Mouse (Mus musculus): ENCODE results near the gene Slc29a3. TPM values are rescaled to one million over a fixed set of nuclear protein-coding genes. Genes with fewer than 3 reads are reported as not detected.

Gene Slc29a3
- 24.8 and 42.0 TPM in 2 replicates for total RNA-seq (2021)
- long read RNA-seq, full-length matches to known transcripts: 4 of 7 reads
- long read RNA-seq, partial matches to known transcripts: 0 of 7 reads
- long read RNA-seq, other reads (novel, unspliced or antisense): 3 of 7 reads

DNA sequence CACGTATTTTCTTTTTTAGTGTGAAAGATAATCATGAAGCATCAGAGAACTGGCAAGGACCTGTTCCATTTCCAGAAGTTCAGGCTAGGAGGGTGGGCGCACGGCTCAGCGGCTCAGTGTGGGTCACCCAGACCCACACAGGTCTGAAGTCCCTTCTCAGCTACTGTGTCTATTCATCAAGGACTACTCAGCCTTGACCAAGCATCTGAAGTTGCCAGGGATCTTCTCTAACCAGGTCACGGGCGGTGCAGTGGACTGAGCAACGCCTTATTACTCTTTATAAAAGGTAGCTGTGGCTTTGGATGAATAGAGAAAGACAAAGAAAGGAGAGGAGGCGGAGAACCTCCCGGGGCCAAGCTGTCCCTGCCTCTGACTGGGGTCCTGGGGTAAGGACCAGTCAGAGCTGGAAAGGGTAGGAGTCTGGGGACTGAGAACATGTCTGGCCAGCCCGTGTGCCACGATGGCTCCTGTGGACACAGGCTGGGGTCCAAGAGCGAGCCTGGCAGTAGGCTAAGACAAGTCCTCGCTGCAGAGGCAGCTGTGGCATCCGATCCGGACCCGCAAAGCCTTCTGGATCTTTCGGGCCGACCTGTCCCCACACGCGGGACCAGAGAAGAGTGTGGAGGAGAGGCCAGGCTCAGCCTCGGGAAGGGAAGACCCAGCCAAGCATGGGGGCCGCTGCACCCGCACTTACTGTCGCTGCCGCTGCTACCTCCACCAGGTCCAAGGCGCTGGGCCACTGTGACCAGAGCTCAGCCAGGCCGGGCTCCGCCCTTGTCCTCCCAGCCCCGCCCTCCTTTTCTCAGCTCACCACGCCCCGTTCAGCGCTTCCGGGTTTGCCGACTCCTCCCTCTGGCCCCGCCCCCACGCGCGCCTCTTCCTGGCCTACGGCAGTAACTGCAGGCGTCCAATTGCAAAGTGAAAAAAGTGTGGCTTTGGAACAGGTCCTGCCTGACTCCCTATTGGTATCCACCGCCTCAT is at the start of gene Slc29a3:
Gene Slc29a3 (minus strand): TSS at position 755 of the 981 bp plus-strand sequence.
- DNase-seq: peak; percentile 99

DNA sequence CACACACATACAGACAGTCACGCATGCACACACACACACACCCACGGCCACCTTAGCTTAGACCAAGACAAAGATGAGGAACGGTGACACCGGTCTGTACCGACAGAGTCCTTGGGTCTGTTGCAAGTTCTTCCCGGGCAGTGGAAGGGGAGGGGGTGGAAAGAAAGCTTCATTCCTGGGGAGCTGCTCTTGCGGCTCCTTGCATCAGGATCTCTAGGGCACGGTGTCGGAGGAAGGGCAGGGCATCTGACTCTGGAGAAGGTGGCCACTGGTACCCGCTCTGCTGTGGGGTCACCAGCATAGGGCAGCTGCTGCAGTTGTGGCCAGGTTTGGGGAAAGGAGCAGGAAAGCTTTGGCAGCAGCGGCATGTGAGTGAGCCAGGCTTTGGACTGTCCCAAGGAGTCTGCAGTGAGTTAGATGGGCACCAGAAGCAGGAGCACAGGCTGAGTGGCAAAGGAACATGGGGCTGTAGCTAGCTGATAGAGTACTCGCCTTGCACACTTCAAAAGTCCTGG is 49.4 kb upstream of the Slc29a3 start:
- no peak for DNase-seq

DNA sequence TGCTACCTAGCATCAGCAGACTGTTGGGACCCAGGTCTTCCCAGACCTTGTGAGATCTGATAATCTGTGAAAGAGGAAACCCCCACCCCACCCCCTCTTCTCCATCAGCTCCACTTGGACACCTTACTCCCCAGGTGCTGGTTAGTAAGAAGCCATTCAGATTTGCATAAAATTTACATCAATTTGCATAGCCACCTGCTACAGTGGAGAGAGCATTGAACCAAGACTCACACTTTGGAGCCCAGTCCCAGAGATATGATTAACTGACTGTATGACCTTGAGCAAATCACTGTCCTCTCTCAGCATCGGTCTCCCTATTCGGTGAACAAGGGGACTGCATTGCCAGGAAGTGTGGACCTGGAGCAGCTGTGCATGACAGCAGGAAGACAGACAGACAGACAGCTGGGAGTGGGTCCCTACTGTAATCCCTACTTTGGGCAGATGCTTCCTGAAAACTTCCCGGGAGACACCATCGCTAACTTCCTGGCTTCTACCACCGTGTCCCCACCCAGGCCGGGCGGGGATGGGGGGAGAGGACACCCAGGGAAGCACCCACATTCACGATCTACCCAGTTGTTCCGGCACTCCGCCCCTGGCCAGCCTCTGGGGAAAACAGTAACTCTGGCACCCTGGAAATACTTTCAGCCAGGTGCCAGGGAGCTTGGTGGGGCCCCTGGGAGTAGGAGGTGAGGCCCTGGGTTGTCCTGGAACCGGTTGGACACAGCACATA is 48.7 kb upstream of the Slc29a3 start:
- no peak for DNase-seq

DNA sequence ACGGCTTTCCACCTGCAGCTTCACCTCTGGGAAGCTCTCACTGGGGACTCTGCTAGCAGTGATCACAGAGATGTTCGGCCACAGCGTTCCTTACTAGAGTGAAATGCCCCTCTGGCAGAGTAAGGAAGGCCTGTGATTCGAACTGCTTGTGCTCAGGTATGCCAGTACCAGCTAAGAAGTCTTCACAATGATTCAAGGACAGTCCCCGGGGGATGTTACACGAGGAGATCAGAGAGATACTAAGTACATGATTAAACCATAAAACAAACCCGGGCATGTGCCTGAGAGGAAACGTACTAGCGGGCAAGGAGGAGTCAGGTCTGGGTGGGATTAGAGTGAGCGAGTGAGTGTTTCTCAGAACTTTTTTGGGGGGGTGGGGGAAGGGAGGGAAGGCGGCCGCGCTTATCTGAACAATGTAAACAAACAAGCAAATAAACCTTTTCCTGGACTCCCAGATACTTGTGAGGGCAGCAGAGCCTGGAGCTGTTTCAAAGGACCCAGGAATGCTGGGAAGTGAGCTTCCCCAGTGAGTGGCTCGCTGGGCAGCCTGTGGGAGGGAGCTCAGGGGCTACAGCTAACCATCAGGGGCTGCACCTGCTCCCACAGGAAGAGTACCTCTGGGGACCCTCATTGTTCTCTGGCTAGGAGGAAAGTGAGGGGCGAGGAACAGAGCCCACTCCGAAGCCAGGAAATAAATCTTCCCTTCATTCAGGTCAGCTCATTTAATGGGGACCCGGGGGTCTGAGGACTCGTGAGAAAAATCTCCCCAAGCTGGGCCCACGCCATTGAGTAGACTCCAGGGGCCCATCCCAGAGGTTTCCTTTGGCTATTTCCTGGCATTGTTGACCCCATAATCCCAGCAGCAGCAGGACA is 47.9 kb upstream of the Slc29a3 start:
- no peak for DNase-seq

DNA sequence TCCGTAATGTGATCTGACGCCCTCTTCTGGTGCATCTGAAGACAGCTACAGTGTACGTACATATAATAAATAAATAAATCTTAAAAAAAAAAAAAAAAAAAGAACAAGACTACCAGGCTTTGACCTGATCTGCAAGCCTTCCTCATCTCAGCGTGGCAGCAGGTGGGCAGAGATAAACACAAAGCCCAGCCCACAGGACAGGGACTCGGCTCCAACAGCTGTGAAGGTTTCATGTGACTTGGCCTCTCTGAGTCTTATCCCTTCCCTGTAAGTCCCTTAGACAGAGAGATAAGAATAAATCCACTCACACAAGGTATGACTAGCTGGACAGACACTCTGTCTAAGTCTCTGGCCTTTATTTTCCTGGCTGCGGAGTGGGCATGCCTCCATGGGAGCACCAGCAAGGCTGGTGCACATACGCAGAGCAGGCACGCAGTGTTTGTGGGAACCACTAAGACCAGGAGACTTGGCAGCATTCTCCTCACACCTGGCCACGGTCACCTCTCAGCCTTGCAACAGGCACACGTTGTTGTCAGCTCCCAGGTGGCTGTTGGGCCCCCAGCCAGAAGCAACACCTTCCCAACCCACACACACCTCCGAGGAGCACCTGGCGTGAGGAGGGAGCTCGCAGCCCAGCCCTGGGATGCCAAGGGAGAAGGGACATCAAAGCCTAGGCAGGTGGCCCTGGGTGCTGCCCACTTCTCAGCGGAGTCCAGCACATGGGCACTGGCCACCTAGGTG is 45.3 kb upstream of the Slc29a3 start:
- no peak for DNase-seq

DNA sequence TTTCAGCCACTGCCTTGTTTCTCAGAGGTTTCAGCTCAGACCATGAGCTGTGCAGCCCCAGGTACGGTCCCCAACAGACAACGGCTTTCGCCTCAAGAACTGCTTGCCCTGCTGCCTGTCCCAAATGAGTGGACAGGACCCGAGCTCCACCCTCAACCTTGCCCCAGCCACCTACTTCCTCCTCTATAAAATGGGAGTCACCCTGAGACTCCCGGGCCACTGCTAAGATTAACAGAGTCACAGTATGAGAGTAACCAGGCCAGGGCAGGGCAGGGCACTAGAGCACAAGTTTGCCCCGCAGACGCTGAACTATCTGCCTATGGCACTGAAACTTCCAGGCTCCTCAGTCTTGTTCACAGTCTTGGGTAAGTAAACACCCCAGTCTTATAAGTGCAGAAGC is 43.9 kb upstream of the Slc29a3 start:
- no peak for DNase-seq

DNA sequence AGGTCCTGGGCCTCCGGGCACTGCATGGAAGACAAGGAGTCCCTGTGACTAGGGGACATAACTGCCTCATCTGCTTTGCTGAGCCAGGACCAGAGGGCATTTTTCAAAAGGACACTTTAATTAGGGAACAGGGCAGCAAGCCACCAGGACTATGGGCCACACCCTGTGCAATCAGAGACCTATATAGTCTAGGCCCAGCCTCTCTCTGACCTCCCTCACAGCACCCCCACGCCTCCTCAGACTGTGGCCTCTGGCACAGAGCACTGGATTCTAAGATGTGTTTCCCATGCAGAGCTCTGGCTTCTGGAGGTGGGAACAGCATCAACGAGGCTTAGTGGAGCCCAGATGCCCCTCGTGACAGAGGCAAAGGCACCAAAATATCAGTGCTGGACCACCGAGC is 43.4 kb upstream of the Slc29a3 start:
- no peak for DNase-seq

DNA sequence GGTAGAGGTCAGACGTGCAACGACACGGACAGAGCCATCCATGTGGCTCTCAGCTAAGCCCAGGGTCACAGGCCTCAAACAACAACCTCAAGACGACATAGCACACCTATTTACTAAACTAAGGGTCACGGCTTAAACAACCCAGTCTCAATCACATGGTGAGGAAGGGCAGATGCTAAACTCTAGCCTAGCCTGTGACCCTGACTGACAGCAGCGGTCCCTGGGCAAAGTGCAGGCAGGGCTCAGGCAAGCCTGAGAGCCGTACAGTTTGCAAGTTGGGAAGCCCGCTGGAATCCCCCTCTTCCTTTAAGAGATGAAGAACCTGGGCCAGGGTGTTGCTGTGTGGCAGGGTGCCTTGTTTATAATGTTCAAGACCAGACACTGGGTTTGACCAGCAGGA is 42.2 kb upstream of the Slc29a3 start:
- DNase-seq: no peak

DNA sequence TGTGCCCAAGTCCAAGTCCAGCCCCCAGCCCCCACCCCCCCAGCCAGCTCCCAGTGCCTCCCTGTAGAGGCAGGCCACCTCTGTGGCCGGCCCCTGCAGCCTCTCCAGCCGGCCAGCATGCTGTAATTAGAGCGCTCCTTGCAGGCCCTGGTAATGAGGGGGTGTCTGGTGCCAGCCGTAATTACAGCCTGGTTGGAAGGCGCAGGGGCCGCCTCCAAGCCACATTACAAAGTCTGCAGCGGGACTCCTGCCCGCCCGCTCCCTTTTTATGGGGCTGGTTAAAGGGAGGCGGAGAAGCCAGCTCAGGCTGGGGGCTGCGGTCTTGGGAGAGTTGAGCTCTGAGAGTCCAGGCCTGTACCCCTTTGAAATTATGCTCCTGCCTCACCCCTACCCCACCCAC is 41.8 kb upstream of the Slc29a3 start:
- no peak for DNase-seq

DNA sequence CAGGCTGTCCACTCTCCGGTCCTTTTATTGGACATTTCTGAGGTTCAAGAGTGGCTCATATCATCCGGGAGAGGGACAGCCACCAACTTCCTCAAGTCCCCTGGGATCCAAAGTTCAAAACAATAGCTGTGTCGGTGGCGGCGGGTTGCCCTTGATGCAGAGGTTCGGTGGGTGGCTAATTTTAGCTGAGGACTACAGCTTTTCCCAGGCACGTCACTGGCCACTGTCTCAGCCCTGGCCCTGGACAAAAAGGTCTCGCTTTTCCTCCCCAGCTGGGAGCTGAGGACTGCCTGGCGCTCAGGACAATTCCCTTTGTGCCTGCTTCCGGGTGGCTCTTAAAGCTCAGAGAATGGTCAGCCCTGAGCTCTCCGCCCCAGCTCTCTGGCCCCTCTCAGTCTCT is 40.2 kb upstream of the Slc29a3 start:
- peak; percentile 18 for DNase-seq

DNA sequence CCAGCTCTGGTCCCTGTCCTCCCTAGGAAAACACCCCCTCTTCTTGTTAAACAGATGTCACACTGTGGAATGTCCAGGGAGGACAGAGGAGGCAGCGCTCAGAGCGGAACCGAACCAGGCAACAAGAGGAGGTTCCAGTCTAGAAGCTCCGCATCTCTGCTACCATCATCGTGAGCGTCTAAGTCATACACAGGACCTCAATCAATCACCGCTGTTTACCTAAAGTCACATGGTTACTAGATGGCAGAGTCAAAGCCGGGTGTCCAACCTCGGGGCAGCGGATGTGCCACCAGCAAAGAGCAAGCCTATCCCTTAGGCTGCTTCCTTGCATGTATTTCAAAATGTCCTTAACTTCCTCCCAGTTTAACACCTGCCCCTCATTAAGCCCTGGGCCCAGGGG is 39.8 kb upstream of the Slc29a3 start:
- DNase-seq: no peak

DNA sequence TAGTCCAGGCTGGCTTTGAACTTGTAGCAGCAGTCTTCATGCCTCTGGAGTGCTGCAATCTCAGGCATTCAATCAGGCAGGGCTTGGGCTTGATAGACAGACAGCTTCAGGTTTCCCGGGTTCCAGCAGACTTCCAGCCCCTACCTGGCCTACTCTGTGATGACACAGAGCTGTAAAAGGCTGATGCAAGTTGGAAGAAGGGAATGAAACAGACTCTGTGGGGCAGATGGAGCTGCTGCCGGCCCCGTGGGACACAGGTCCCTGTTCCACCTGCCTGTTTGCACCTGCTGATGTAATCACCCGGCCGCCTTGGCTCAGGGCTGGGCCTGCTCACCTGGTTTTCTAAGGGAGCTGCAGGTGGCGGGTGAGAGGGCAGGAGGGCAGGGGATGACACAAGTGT is 38.3 kb upstream of the Slc29a3 start:
- DNase-seq: no peak

DNA sequence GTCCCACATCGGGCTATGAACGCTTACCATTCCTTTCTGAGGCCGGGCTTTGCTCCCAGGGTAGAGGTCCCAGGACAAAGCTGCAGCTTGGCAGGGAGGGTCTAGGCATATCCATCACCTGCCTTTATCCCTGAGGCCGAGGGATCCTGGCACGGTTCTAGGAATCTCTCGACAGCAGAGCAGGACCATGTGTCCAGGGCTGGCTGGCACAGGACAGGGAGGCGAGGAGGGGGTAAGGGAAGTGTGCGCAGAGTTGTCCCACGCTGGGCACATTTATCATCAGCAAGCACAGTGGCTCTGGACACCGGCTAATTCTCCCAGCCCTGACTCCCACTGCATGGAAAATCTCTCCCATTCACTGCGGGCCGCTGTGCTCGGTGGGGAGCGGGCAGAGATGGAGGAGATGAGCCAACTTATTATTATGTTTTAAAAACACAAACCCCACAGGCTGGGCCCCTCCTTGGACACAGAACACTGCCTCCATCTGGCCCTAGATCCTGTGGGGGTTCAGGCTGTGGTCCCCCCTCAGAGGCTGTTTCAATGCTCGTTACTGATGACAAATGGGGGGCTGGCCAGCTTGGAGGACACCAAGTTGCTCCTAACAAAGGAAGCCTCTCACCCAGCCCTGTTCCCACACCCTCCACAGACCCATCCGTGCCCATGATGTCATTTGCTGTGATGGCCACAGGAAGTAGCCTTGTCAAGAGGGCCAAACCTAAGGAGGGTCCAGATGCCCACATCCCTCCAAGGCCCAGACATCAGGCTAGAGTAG is 34.9 kb upstream of the Slc29a3 start:
- DNase-seq: no peak

DNA sequence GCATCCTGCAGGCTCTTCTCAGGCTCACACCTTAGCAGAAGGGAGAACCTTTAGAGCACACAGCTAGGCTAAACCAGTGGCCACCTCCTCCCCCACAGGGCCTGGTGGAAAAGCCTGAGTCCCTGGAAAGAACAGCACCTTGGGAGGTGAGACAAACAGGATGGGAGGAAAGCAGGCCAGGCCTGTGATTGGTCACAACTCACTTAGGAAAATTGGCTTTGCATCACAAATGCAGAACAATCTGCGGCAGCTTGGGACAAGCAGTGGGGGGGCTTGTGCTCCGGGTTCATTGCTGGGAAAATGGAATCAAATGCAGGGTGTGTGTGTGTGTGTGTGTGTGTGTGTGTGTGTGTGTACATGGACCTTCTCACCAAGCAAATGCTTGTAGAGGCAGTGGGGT is 31.0 kb upstream of the Slc29a3 start:
- no peak for DNase-seq

DNA sequence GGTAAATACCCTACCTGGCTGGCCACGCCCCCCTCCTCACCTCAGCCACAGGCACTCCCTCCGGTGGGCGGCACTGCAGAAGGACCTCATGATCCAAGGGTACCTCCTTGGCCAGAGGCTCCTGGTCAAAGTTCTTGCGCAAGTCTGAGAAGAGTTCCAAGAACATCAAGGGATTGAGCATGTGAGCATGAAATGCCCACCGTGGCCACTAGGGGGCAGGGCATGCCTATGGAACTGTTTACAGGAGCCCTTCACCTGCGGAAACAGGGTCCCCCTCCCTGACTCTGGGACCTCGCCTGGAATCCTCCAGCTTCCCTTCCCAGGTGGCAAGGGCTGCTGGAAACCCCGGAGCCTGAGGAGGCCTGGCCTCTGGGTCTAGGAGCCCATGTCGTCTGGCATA is 27.0 kb upstream of the Slc29a3 start:
- DNase-seq: peak; percentile 79

DNA sequence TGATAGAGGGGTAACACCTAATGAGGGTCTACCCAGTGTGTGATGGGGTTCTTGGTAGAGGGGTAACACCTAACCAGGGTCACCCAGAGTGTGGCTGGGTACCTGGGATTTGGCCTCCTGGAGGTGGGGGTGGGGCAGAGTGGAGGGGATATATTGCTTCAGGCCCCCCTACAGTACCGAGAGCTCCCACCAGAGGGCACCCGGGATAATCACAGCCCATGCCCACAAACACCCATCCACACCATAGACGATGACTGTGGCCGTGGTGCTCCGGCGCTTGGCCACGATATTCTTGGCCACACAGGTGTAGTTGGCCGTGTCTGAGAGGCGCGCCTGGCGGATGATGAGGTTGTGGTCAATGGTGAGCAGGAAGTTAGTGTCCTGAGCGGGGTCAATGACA is 25.9 kb upstream of the Slc29a3 start:
- DNase-seq: peak; percentile 31

DNA sequence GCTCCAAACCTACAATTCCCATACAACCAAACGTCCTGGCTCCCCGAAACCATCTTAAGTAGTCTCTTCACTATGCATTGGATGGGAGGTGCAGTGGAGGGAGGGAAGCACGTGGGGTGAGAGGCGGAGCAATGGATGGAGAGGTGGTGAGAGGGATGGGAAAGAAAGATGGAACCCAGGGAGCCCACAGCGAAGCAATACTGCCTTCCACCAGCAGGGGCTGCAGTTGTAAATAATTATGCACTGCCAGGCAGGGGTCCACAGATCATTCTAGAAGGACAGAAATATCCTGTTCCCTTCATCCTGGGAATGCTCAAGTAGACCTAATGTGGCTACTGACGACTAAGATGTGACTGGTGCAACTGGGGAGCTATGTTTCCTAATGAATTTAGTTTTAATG is 22.9 kb upstream of the Slc29a3 start:
- no peak for DNase-seq

DNA sequence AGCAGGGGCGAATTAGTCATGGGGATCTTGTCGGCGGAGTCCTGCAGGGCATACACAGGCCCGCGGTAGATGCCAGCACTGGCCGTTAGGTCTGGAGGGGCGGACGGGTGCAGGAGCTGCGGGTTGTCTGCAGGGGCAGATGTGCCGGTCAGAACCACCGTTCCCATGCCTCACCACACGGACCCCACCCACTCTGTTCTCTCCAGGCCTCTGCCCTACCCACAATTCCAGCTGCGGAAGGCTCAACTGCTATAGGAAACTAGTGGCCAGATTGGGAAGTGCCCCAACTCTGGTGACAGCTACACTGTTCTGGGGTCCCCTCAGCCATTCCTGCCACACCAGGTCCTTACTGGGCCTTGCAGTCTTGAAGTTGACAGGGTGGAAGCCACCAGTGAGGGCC is 22.0 kb upstream of the Slc29a3 start:
- no peak for DNase-seq

DNA sequence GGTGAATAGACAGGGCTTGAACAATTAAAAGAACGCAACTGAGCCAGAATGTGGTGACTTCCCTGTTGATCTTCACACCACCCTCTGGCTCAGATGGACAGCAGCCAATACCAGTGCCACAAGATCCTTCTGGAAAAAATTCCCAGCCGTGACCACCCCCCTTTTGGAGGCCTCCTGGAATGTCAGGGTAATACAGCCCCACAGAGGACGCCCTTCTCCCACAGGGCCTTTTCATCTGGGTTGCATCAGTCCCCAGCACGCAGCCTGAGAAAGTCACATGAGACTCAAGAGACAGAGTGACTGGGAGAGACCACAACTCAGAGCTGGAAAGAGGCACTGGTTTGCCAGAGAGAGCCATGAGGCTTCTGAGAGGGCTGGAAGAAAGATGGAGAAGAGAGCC is 18.3 kb upstream of the Slc29a3 start:
- no peak for DNase-seq

DNA sequence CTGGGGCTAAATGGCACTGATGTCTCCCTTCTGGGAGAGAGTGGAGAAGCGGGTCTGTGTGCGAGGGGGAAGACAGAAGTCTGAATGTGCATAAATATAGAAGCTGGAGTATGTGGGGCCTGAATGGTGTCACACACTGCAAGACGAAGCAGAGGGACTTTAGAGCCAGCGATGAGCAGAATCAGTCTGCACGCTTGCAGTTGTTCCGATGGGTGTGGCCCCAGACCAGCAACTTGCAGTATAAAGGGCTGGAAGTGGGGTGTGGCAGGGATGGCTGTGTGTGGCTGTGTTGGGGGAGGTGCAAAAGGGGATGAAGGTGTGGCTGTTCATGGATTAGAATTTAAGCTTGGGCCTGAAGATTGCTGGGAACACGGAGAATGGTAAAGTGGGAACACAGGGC is 16.0 kb upstream of the Slc29a3 start:
- DNase-seq: no peak

DNA sequence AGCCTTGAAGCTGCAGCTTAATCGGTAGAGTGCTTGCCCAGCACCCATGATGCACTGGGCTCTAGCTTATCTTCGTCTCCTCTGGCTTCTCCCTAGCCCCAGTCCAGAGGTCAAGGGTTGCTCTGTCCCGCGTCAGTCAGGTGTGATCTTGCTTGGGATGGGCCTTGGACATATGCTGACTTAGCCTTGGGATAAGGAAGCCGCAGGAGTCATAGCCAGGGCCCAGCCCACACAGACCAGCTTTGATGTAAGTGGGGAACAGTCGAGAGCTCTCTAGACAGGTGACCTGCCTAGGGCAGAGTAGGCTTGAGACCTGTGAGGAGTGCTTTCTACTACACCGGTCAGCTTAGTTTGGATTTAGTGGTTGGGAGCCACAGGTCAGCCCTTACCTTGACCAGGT is 14.8 kb upstream of the Slc29a3 start:
- DNase-seq: no peak

All from adrenal gland, postnatal 25 days (tissue).